Mouse (Mus musculus) liver, postnatal 0 days (tissue): Measurements from ENCODE around the gene Evi5l. TPM values are rescaled to one million over a fixed set of nuclear protein-coding genes. Genes with fewer than 3 reads are reported as not detected.

Experiments
- ATAC-seq: fragments of 200-750 bp; cut with Nextera tagmentation; 2 replicates; pipeline ENCODE4 v1.8.0; 2017; ENCODE audit warnings: mild to moderate bottlenecking, moderate library complexity
- DNase-seq: peaks from one replicate; pipeline ENCODE4 v3.0.0-alpha.2; 2016
- H3K27ac ChIP-seq: fragments of 300-500 bp; sonication (generic); 2 replicates; pipeline ENCODE4 v1.5.1; 2014; ENCODE audit warnings: antibody characterized with exemption, moderate library complexity, mild to moderate bottlenecking, low read depth
- H3K27me3 ChIP-seq: fragments of 300-500 bp; sonication (generic); 2 replicates; pipeline ENCODE4 v1.6.1; 2014; ENCODE audit warnings: low read length, control low read depth, mixed read lengths; ENCODE audit not compliant: insufficient read depth
- H3K36me3 ChIP-seq: fragments of 300-500 bp; sonication (generic); replicated peaks from 2 replicates; pipeline ENCODE4 v1.6.1; 2014; ENCODE audit warnings: mild to moderate bottlenecking, control low read depth, low read length, moderate library complexity, mixed read lengths; ENCODE audit not compliant: insufficient read depth
- H3K4me1 ChIP-seq: fragments of 300-500 bp; sonication (generic); 2 replicates; pipeline ENCODE4 v1.6.1; 2014; ENCODE audit warnings: antibody characterized with exemption, mild to moderate bottlenecking, control low read depth; ENCODE audit not compliant: insufficient read depth
- H3K4me2 ChIP-seq: fragments of 300-500 bp; sonication (generic); 2 replicates; pipeline ENCODE4 v1.6.1; 2014; ENCODE audit warnings: low read depth, mild to moderate bottlenecking, low read length, moderate library complexity, mixed read lengths
- H3K4me3 ChIP-seq: fragments of 300-500 bp; sonication (generic); 2 replicates; pipeline ENCODE4 v1.5.1; 2014; ENCODE audit warnings: low read depth, low read length
- H3K9ac ChIP-seq: fragments of 300-500 bp; sonication (generic); replicated peaks from 2 replicates; pipeline ENCODE4 v1.6.1; 2014; ENCODE audit warnings: mild to moderate bottlenecking, moderate library complexity
- H3K9me3 ChIP-seq: fragments of 300-500 bp; sonication (generic); 2 replicates; pipeline ENCODE4 v1.6.1; 2016; ENCODE audit warnings: mild to moderate bottlenecking, control low read depth, low read length, mixed read lengths
- CTCF ChIP-seq: sonication (generic); IDR thresholded peaks from 2 replicates; pipeline ENCODE4 v1.5.1; 2016; ENCODE audit warnings: antibody characterized with exemption, low read depth
- EP300 ChIP-seq: IDR thresholded peaks from 2 replicates; pipeline ENCODE4 v1.6.1; 2016; ENCODE audit warnings: antibody characterized with exemption, low read depth, mild to moderate bottlenecking
- WGBS: fragments of 180-500 bp; shearing (Covaris S2); extraction: QIAGEN DNeasy Blood & Tissue Kit; methylation state at CpG from one replicate; pipeline ENCODE4 v1.1.7; 2014; ENCODE audit not compliant: insufficient replicate concordance; 5-methylcytosine and 5-hydroxymethylcytosine counted together
- polyA plus RNA-seq: library from polyadenylated mRNA; unstranded; fragments of >200 nt; fragmentation: Nextera tagmentation; extraction: Ambion mirVana; gene quantifications from 2 replicates; pipeline ENCODE4 v1.2.1, GENCODE M21; 2015

The Evi5l gene
- polyA plus RNA-seq, 1 experiment from 2014 or later: 3.8 TPM

DNA sequence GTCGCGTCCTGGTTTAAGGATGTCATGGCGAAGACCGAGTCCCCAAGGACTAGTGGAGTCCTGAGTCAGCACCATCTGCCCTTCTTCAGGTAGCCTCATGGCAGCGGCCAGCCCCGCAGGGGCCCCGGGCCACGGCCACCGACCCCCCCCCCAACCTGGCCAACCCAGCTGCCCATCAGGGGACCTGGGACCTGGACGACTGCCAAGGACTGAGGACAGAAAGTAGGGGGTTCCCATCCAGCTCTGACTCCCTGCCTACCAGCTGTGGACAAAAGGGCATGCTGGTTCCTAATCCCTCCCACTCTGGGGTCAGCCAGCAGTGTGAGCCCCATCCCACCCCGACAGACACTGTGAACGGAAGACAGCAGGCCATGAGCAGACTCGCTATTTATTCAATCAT lies 79.4 kb downstream of the Evi5l start:
- Histone ChIP-seq H3K9me3 (no peaks in the 10 kb centered on the region), H3K4me3 (no peak overlapping the region), H3K36me3 (peaks cover 50% of the 10 kb centered on the region), H3K27me3 (no peaks in the 10 kb centered on the region), H3K4me1 (peaks cover under 1% of the 10 kb centered on the region; the same call in 1 of the 2 replicates), H3K4me2 (no peak overlapping the region), H3K27ac (no peak overlapping the region), H3K9ac (no peak overlapping the region)
- WGBS: 80% methylated on average over 13 of the region's 13 CpGs
- no peak for TF ChIP-seq EP300
- TF ChIP-seq CTCF: no peak
- no peak for ATAC-seq
- DNase-seq: no peak

DNA sequence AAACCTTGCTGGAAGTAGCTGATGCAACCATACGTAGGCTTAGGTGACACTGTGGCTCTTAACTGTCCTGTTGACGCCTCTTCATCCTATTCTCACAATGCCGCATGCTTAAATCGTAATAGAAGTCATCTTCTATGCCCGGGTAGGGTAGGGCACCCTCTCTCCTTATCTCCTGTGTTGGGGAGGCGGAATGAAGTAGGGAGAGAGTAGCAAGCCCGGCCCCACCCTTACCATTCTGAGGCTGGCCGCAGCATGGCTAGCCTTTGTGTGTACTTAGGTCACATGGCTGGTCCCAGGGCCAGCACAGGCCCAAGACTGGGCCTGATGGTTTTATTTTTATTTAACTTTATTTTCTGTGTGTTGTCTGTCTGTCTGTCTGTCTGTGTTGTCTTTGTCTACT lies 80.9 kb downstream of the Evi5l start:
- 78% methylated on average over 8 of the region's 8 CpGs for WGBS
- no peak overlapping the region for H3K4me3 ChIP-seq
- DNase-seq (no peak), ATAC-seq (no peak)
- no peak overlapping the region for H3K9ac ChIP-seq
- peaks cover under 1% of the 10 kb centered on the region; the same call in 1 of the 2 replicates for H3K4me1 ChIP-seq
- H3K4me2 ChIP-seq: no peak overlapping the region
- H3K36me3 ChIP-seq: peaks cover 47% of the 10 kb centered on the region
- H3K27me3 ChIP-seq: no peaks in the 10 kb centered on the region
- H3K27ac ChIP-seq: no peak overlapping the region
- TF ChIP-seq CTCF (no peak), EP300 (no peak)
- no peaks in the 10 kb centered on the region for H3K9me3 ChIP-seq

GRCm38 (mm10) chr8:4247951-4248540 lies 81.7 kb downstream of the Evi5l start, which contains the start of gene Tgfbr3l:
Tgfbr3l (plus strand) TSS chr8:4248214.
- Histone ChIP-seq H3K27me3 (no peaks in the 10 kb centered on the region), H3K4me1 (peaks cover 6% of the 10 kb centered on the region; the same call in 1 of the 2 replicates), H3K4me3 (no peak within 1 kb of the TSS), H3K27ac (no peak within 1 kb of the TSS), H3K4me2 (no peak within 1 kb of the TSS), H3K9me3 (no peaks in the 10 kb centered on the region), H3K9ac (no peak within 1 kb of the TSS), H3K36me3 (peaks cover 42% of the 10 kb centered on the region)
- TF ChIP-seq CTCF: no peak
- no peak for TF ChIP-seq EP300
- ATAC-seq (no peak), DNase-seq (no peak)
- WGBS: 88% methylated on average over 15 of the region's 15 CpGs

DNA sequence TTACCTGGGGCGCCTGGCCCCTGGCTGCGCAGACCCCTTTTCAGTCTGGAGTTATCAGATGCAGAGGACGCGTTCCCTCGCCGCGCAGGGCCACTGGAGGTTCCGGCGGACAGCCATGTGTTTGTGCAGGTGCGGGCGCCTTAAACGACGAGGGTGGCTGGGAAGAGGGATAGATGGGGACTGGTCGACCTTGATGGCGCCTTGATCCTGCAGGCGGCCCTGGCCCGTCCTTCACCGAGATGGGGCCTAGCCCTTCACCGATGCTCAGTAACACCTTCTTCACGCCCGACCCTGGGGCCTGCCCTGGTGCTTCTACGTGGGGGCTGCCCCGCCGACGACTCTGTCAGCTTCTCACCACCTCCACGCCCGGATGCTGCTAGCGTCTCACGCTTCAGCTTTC lies 82.8 kb downstream of the Evi5l start:
- no peaks in the 10 kb centered on the region for H3K27me3 ChIP-seq
- peaks cover 13% of the 10 kb centered on the region for H3K4me1 ChIP-seq
- H3K4me2 ChIP-seq: no peak overlapping the region
- no peak overlapping the region for H3K4me3 ChIP-seq
- TF ChIP-seq CTCF (no peak), EP300 (no peak)
- WGBS: 44% methylated on average over 29 of the region's 29 CpGs
- no peaks in the 10 kb centered on the region for H3K9me3 ChIP-seq
- ATAC-seq (no peak), DNase-seq (no peak)
- no peak overlapping the region for H3K27ac ChIP-seq
- H3K36me3 ChIP-seq: peaks cover 30% of the 10 kb centered on the region
- no peak overlapping the region for H3K9ac ChIP-seq

DNA sequence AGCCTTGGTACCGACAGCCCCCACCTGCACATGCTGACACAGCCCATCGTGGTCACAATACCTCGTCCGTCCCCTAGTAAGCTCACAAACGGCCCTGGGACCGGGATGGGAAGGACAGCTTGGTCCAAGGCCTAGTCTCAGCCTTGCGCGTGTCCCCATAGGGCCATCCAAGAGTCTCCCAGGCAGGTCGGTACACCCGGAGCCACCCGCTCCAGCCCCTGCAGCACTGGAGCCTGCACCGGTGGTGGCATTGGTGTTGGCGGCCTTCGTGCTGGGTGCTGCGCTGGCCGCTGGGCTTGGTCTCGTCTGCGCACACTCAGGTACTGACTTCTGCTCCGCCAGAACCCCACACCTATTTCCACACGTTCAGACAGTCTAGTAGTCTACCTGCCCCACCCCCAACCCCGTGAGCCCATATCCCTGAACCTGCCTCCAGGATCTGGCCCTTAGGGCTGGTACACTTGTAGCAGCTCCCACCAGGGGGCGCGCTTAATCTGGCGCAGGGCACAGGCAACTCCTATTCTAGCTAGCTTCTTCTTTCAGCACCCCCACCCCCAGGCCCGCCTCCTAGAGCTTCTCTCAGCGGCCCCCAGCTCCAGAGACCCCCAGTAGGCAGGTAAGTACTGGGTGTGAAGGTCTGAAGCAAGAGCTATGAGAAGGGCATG lies 84.1 kb downstream of the Evi5l start:
- ATAC-seq (peak; percentile 28), DNase-seq (peak; percentile 91)
- H3K27ac ChIP-seq: no peak overlapping the region
- peaks cover 18% of the 10 kb centered on the region for H3K36me3 ChIP-seq
- H3K4me3 ChIP-seq: no peak overlapping the region
- H3K9me3 ChIP-seq: no peaks in the 10 kb centered on the region
- H3K9ac ChIP-seq: no peak overlapping the region
- H3K4me2 ChIP-seq: no peak overlapping the region
- TF ChIP-seq EP300 (no peak), CTCF (peak; percentile 93)
- no peaks in the 10 kb centered on the region for H3K27me3 ChIP-seq
- 45% methylated on average over 26 of the region's 26 CpGs for WGBS
- H3K4me1 ChIP-seq: peaks cover 13% of the 10 kb centered on the region

DNA sequence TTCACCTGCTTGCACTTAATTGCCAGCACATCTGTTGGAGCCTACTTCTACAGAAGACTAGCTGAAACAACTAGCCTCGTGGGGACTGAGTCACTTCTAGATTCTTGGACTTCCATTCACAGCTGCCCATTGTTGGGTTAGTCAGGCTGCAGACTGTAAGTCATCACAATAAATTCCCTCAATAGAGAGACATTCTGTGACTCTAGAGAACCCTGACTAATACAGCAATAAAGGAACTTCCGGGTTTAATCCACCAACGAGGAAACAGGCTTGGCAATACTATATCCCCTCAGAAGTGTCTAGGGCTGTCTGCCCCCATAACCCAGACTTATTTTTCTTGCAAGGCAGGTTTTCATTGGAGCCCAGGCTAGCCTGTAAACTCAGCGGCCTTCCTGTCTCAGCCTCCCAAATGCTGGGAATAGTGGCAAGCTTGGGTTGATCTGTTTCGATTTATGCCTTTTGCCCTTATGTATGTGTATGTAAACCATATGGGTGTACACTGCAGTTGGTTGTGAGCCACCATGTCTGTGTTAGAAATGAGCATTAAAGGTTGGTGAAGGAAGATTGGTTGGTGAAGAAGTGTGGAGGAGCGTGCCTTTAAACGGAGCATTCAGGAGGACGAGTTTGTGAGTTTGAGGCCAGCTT lies 85.9 kb downstream of the Evi5l start:
- Histone ChIP-seq H3K4me1 (peaks cover 13% of the 10 kb centered on the region), H3K4me2 (peak overlapping the region; percentile 85), H3K9me3 (no peaks in the 10 kb centered on the region), H3K9ac (peak overlapping the region; percentile 93), H3K36me3 (peaks cover 7% of the 10 kb centered on the region), H3K27ac (peak overlapping the region; percentile 74; the same call in 1 of the 2 replicates), H3K27me3 (no peaks in the 10 kb centered on the region), H3K4me3 (peak overlapping the region; percentile 93)
- DNase-seq (no peak), ATAC-seq (no peak)
- 40% methylated on average over 8 of the region's 8 CpGs for WGBS
- TF ChIP-seq CTCF (no peak), EP300 (no peak)
